Comparison of ENCODE assay signal across 26 mouse cellular contexts in the genomic region with DNA sequence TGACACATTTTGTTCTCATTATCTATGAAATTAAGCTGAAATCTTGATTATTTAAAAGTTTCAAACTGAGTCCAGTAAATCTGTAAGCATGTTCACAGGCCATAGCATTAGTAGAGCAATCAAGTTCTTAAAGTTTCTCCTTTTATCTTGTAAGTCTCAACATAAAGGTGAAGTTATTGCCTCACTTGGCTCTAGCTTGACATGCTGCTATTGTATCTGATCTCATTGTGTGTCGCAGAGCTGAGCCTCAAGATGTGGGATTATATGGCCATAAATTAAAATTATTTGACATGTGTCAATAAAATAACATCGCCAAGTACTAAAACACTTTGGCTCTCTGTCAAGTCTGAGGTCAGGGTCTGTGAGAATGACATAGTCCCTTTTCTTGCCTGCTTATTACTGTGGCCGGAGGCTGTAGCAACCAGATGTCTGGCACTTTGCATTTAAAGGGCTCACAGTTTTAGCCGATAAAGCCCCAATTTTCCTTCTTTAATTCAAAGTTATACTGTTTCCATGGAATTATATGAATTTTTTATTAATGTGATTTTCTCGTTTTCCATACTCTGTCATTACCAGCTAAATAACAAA.
"Had no signal": no experiment of that assay in that cellular context is flagged by ENCODE, and none has a peak within 500 bp of the region (broad histone marks: within the 10 kb centered on the region; RNA-seq: fewer than 3 reads in every experiment).

No protein-coding gene starts in this region.

- ATAC-seq: hindbrain, postnatal 0 days had no signal

- H3K27me3 ChIP-seq: heart, embryonic 13.5 days; heart, embryonic 15.5 days; hindbrain, embryonic 13.5 days; hindbrain, embryonic 15.5 days; liver, embryonic 13.5 days; liver, embryonic 15.5 days had no signal

- DNase-seq: gastrocnemius, adult 2 months; gastrocnemius, postnatal 10 days; gastrocnemius, postnatal 25 days; heart, adult 18-20 months; heart, postnatal 14 days; heart, postnatal 36 days; kidney, adult 11 months; kidney, adult 2 months; kidney, adult 9 months; kidney, postnatal 14 days; kidney, postnatal 36 days; layer of hippocampus, adult 9-11 months; layer of hippocampus, postnatal 36 days; left cerebral cortex, postnatal 4 days; liver; liver, embryonic 13.5 days had no signal

- H3K9ac ChIP-seq: heart, embryonic 13.5 days; heart, embryonic 15.5 days; hindbrain, embryonic 13.5 days; hindbrain, embryonic 15.5 days; kidney, embryonic 15.5 days; liver, embryonic 13.5 days; liver, embryonic 15.5 days had no signal

- H3K36me3 ChIP-seq: heart, embryonic 13.5 days; heart, embryonic 15.5 days; hindbrain, embryonic 13.5 days; hindbrain, embryonic 15.5 days; kidney, embryonic 15.5 days; liver, embryonic 13.5 days; liver, embryonic 15.5 days had no signal

- H3K27ac ChIP-seq: gastrocnemius, adult 2 months; heart, embryonic 13.5 days; heart, embryonic 15.5 days; hindbrain, embryonic 13.5 days; hindbrain, embryonic 15.5 days; hindbrain, postnatal 0 days; kidney, embryonic 15.5 days; kidney, postnatal 0 days; liver, embryonic 13.5 days; liver, embryonic 15.5 days had no signal

- H3K4me3 ChIP-seq: gastrocnemius, adult 2 months; heart, embryonic 13.5 days; heart, embryonic 15.5 days; hindbrain, embryonic 13.5 days; hindbrain, embryonic 15.5 days; kidney, embryonic 15.5 days; liver, embryonic 13.5 days; liver, embryonic 15.5 days had no signal

- H3K9me3 ChIP-seq: heart, embryonic 13.5 days; heart, embryonic 15.5 days; hindbrain, embryonic 13.5 days; hindbrain, embryonic 15.5 days; kidney, embryonic 15.5 days; liver, embryonic 13.5 days; liver, embryonic 15.5 days had no signal

- H3K4me1 ChIP-seq: heart, embryonic 13.5 days; heart, embryonic 15.5 days; hindbrain, embryonic 15.5 days; kidney, embryonic 15.5 days; liver, embryonic 13.5 days; liver, embryonic 15.5 days had no signal

- H3K4me2 ChIP-seq: heart, embryonic 11.5 days; heart, embryonic 13.5 days; heart, embryonic 15.5 days; hindbrain, embryonic 13.5 days; hindbrain, embryonic 15.5 days; kidney, embryonic 15.5 days; liver, embryonic 11.5 days; liver, embryonic 13.5 days; liver, embryonic 15.5 days had no signal
